Comparison of ENCODE assay signal across 8 mouse cellular contexts in the genomic region with DNA sequence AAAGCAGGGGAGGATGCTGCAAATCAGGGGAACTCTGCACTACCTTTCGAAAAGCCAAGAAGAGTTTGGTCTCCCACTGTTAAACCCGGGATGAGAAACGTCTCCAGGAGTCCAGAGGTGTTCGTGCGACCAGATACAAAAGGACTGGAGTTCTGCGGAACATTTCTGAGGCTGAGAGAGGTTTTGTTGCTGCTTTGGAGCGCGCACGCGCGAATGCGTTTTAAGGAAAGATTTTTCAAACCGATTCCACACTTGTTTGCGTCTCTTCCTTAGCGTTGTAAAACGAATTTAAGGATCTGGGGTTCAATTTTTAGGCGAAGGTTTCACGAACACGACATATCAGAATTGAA.
A peak's percentile ranks its signal among the peaks of the same experiment; 100 is the strongest.
DNase-seq lines count a peak whose midpoint lies in the region; ATAC-seq and TF ChIP-seq lines count a peak whose summit lies in the region.

No protein-coding gene starts in this region.

- H3K4me1 ChIP-seq in CH12.LX (ENCODE audit: control insufficient read depth in 1 of 2, insufficient read depth in 2 of 2), result peaks cover 4 to 23% of the 10 kb centered on the region in 2 experiments; a peak in 3 of 4 replicates
- H3K4me1 ChIP-seq in forebrain, embryonic 14.5 days (ENCODE audit: control insufficient read depth, insufficient read depth, low read length), result peaks cover 12% of the 10 kb centered on the region
- peaks cover 33% of the 10 kb centered on the region for H3K4me1 ChIP-seq in limb, embryonic 13.5 days
- peaks cover 3% of the 10 kb centered on the region for H3K4me1 ChIP-seq in small intestine, adult 2 months (ENCODE audit: control insufficient read depth, insufficient read depth, insufficient read length, low read length)

- in situ Hi-C loops in CH12.LX (cut with MboI; ENCODE audit: low pct_ligation_motif_present, low pct_unique_long_range_greater_than_20kb, low sequenced_read_pairs), result no loop called here

- under 1% methylated on average over 19 of the region's 19 CpGs for WGBS in forebrain, embryonic 14.5 days
- 2% methylated on average over 19 of the region's 19 CpGs for WGBS in limb, embryonic 13.5 days
- 7% methylated on average over 19 of the region's 19 CpGs for WGBS in small intestine, adult 2 months

- peak overlapping the region; percentile 79 for H3K4me3 ChIP-seq in gastrocnemius, adult 2 months
- H3K4me3 ChIP-seq in CH12.LX (replicated peaks in 1 of 3; ENCODE audit: low read depth in 2 of 3, low read length in 2 of 3, poor library complexity in 1 of 3), result no peak overlapping the region
- H3K4me3 ChIP-seq in forebrain, embryonic 14.5 days (ENCODE audit: low read depth, low read length), result peak overlapping the region; percentile 44
- peak overlapping the region; percentile 69 for H3K4me3 ChIP-seq in limb, embryonic 13.5 days
- peak overlapping the region; percentile 69 for H3K4me3 ChIP-seq in small intestine, adult 2 months (ENCODE audit: low read depth, low read length)

- peak overlapping the region; percentile 78 for H3K4me2 ChIP-seq in CH12.LX (ENCODE audit: insufficient read depth, low read depth, poor library complexity, severe bottlenecking)
- H3K4me2 ChIP-seq in forebrain, embryonic 14.5 days (ENCODE audit: low read length), result peak overlapping the region; percentile 88
- peak overlapping the region; percentile 90 for H3K4me2 ChIP-seq in limb, embryonic 13.5 days (replicated peaks)

- no peak for ATAC-seq in forebrain, embryonic 14.5 days
- no peak for ATAC-seq in limb, embryonic 13.5 days (ENCODE audit: low FRiP score, low read depth)

- TF ChIP-seq EP300 in CH12.LX (IDR thresholded peaks at IDR 0.05; ENCODE audit: low read length), result no peak

- no peak overlapping the region for H3K9ac ChIP-seq in CH12.LX (ENCODE audit: insufficient read depth, low read depth)
- peak overlapping the region; percentile 61 for H3K9ac ChIP-seq in forebrain, embryonic 14.5 days (ENCODE audit: low read length)
- H3K9ac ChIP-seq in limb, embryonic 13.5 days, result peak overlapping the region; percentile 76

- no peak for TF ChIP-seq POLR2A in CH12.LX (IDR thresholded peaks at IDR 0.05; ENCODE audit: low read depth, low read length)
- no peak for TF ChIP-seq POLR2A in small intestine, adult 2 months (IDR thresholded peaks at IDR 0.05; ENCODE audit: low read depth, low read length)

- intact Hi-C loops in gastrocnemius, adult 2 months (cut with DNase I), result no loop called here

- peaks cover 41% of the 10 kb centered on the region for H3K27me3 ChIP-seq in CH12.LX (replicated peaks)
- H3K27me3 ChIP-seq in forebrain, embryonic 14.5 days (replicated peaks; ENCODE audit: control insufficient read depth, insufficient read depth, low read length), result no peaks in the 10 kb centered on the region
- H3K27me3 ChIP-seq in limb, embryonic 13.5 days, result peaks cover 2% of the 10 kb centered on the region; the same call in 1 of the 2 replicates
- 0 out of 2 replicates have a peak, but pooled peaks cover 3% of the 10 kb centered on the region for H3K27me3 ChIP-seq in small intestine, adult 2 months (ENCODE audit: control insufficient read depth, insufficient read depth, low read length)

- peak overlapping the region; percentile 62 for H3K27ac ChIP-seq in gastrocnemius, adult 2 months
- H3K27ac ChIP-seq in CH12.LX (ENCODE audit: insufficient read depth, low read depth), result no peak overlapping the region
- H3K27ac ChIP-seq in forebrain, embryonic 14.5 days (ENCODE audit: low read depth, low read length), result no peak overlapping the region; the same call in 1 of the 2 replicates
- peak overlapping the region; percentile 89 for H3K27ac ChIP-seq in limb, embryonic 13.5 days
- H3K27ac ChIP-seq in small intestine, adult 2 months (ENCODE audit: insufficient read depth, low read depth, low read length), result no peak overlapping the region

- TF ChIP-seq CTCF in gastrocnemius, adult 2 months (IDR thresholded peaks at IDR 0.05), result no peak
- TF ChIP-seq CTCF in CH12.LX (conservative IDR thresholded peaks at IDR 0.05 in 1 of 2, IDR thresholded peaks at IDR 0.05 in 1 of 2; ENCODE audit: low read depth in 2 of 2, low read length in 2 of 2), result no peak
- TF ChIP-seq CTCF in small intestine, adult 2 months (IDR thresholded peaks at IDR 0.05; ENCODE audit: extremely low read depth, insufficient read length, insufficient replicate concordance, low read depth, low read length), result no peak

- no peaks in the 10 kb centered on the region for H3K36me3 ChIP-seq in CH12.LX (replicated peaks in 1 of 2; ENCODE audit: control insufficient read depth in 1 of 2, insufficient read depth in 1 of 2, low read length in 1 of 2)
- no peaks in the 10 kb centered on the region for H3K36me3 ChIP-seq in forebrain, embryonic 14.5 days (ENCODE audit: control insufficient read depth, insufficient read depth, low read length)
- no peaks in the 10 kb centered on the region for H3K36me3 ChIP-seq in limb, embryonic 13.5 days
- no peaks in the 10 kb centered on the region for H3K36me3 ChIP-seq in small intestine, adult 2 months (ENCODE audit: control insufficient read depth, insufficient read depth, low read length)

- dilution Hi-C loops in CH12.LX (cut with MboI; ENCODE audit: extremely low pct_ligation_motif_present, extremely low pct_unique_long_range_greater_than_20kb, low sequenced_read_pairs), result no loop called here

- H3K9me3 ChIP-seq in CH12.LX (replicated peaks; ENCODE audit: low read length), result peaks cover 2% of the 10 kb centered on the region
- no peaks in the 10 kb centered on the region for H3K9me3 ChIP-seq in forebrain, embryonic 14.5 days (replicated peaks; ENCODE audit: control insufficient read depth, low read length)
- H3K9me3 ChIP-seq in limb, embryonic 13.5 days, result no peaks in the 10 kb centered on the region

- no peaks in the 10 kb centered on the region for H3K79me2 ChIP-seq in CH12.LX (replicated peaks; ENCODE audit: control insufficient read depth, extremely low read depth, insufficient read depth, poor library complexity, severe bottlenecking)

- DNase-seq in gastrocnemius, adult 2 months, result no peak
- DNase-seq in gastrocnemius, postnatal 4 days (ENCODE audit: low spot score in 2 of 2), result no peak
- no peak for DNase-seq in CH12.LX (ENCODE audit: extremely low read depth)
- peak; percentile 48 for DNase-seq in forebrain, embryonic 14.5 days (ENCODE audit: low spot score)
- no peak for DNase-seq in layer of hippocampus, adult 9-11 months
- no peak for DNase-seq in spleen, adult 12 weeks (ENCODE audit: low spot score)

- no peak for TF ChIP-seq RAD21 in CH12.LX (IDR thresholded peaks at IDR 0.05; ENCODE audit: low read depth, low read length)

TF ChIP-seq in CH12.LX, 34 proteins besides CTCF, POLR2A, EP300 and RAD21:
- TF ChIP-seq JUND (conservative IDR thresholded peaks at IDR 0.05; ENCODE audit: low read depth, low read length) (no peak), PAX5 (IDR thresholded peaks at IDR 0.05; ENCODE audit: low read length) (no peak), USF1 (IDR thresholded peaks at IDR 0.05; ENCODE audit: low read depth, low read length) (no peak), ZC3H11A (IDR thresholded peaks at IDR 0.05; ENCODE audit: low read depth, low read length) (no peak), CHD1 (IDR thresholded peaks at IDR 0.05; ENCODE audit: low read depth, low read length) (no peak), NRF1 (IDR thresholded peaks at IDR 0.05; ENCODE audit: low read depth, low read length) (no peak), NELFE (IDR thresholded peaks at IDR 0.05; ENCODE audit: low read depth, low read length) (no peak), UBTF (IDR thresholded peaks at IDR 0.05; ENCODE audit: low read depth, low read length) (no peak), MXI1 (IDR thresholded peaks at IDR 0.05; ENCODE audit: low read depth, low read length) (no peak), CHD2 (IDR thresholded peaks at IDR 0.05; ENCODE audit: low read length) (no peak)

Comparison
In these comparisons a context has a peak if more than half of its experiments do, and no peak if none do; other contexts are left out.
1. H3K27ac ChIP-seq: peak in gastrocnemius, adult 2 months (single experiment) and limb, embryonic 13.5 days (single experiment); none in CH12.LX (single experiment), forebrain, embryonic 14.5 days (single experiment) and small intestine, adult 2 months (single experiment).
2. H3K4me3 ChIP-seq: peak in gastrocnemius, adult 2 months (single experiment), forebrain, embryonic 14.5 days (single experiment), limb, embryonic 13.5 days (single experiment) and small intestine, adult 2 months (single experiment); none in CH12.LX (0 of 3).
3. Peak in every context shown above with its lines, with median percentiles within 50 percentile points of each other: H3K4me2 ChIP-seq.